Mouse (Mus musculus) embryo, embryonic 11 days (tissue): ENCODE data around the gene Bpifb6.

Source experiments
- DNase-seq: peaks from one replicate; pipeline ENCODE4 v3.0.0-alpha.2; 2015

The Bpifb6 gene

DNA sequence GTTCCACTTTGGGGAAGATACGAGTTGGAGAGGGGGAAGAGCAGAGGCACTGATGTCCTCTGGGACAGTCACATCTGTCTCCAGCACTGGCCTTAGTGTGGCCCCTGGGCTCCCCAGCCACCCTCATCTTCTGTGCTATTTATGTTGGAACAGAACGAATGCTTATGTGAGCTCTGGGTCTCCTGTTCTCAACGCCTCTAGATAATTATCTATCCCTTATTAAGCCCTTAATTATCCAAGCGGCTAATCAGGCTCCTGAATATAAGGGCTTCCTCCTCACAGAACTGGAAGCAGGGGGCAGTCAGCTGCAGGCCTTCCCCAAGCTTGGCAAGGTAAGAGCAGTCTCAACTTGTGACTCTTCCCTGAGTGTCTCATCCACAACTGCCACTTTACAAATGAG lies at the start of gene Bpifb6:
Gene Bpifb6, plus strand, starts transcription at position 301 of the 400 bp plus-strand sequence.
- DNase-seq = no peak

DNA sequence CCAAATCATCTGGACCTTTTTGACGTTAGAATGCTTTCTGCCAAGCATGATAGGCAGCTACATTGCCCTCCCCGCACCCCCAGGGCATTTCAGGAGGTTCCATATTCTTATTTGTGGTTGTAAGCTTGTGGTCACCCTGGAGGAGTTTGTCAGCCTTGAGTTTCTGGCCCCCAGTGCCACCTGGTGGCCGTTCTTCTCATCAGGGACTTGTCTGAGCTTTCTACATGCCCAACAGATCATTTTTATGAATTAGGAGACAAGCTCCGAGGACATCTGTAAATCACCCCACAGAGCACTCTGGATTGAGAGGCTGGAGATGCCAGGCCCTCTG lies 49.2 kb upstream of the Bpifb6 start:
- peak; percentile 56 for DNase-seq

DNA sequence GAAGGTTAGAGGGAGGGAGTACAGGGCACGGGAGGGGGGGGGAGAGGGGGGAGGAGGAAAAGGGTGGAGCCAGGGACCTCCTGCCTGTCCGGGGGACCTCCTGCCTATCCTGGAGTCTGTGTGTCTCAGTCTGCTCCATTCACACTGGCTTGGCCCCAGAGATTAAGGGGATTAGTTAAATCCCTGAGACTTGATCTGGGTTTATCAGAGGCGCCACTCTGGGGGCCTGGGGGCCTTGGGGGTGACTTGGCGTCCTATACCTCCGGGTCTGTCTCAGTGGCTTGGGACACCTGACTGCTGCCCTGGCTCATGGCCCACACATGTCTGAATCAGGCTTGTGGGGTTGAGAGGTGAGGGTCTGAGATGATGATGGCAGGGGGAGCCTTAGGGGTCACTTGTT lies 46.6 kb upstream of the Bpifb6 start:
- DNase-seq = no peak

DNA sequence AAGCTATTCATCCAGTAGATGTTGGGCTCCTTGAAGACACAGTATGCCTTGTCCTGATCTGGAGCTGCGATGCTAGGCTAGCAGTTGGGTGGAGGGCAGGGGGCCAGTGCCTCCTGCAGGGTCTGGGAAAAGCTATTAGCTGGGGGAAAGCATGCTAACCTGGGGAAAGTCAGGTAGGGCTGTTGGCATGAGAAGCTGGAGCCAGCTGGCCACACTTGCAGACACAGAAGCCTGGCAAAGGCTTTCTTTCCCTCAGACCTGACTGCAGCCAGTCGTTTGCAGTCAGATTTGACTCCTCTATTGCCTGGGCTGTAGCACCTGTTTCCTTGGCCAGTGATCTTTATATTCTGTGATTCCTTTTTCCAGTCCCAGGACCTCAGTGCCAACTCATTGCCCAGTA lies 40.6 kb upstream of the Bpifb6 start:
- DNase-seq = no peak

DNA sequence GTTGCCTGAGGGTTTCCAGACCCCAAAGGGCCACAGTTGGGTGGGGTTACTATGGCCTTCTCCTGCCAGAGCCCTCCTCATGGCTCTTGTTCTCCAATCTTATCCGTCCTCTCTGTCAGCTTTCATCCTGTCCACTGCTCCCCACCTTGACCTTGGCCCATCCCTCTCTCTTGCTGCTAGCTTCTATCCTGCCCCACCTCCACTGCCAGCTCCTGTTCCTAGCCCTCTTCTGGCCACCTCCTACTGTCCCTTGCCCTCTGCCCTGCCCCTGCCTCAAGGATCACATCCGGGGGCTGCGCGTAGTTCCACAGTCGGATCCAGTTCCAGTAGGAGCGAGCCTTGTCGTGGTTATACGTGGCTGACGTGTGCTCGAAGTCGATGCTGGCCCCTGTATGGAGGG lies 39.9 kb upstream of the Bpifb6 start:
- no peak for DNase-seq

DNA sequence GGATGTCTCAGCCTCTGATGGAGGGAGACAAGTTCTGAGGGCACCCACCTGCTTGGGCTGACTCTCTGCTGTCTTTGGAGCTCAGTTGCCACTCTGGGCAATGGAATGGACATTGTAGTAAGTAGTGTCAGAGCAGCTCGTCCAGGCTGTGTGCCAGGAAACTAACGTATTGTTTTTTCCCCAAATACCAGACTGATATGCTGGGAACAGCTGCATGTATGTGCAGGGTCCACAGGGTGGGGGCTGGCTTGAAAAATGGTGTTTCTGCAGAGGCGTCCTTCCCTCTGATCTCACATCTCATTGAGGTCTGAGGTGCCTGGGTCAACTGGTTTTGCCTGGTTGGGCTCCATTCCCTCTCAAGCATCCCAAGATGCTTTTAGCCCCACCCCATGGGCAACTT lies 39.5 kb upstream of the Bpifb6 start:
- no peak for DNase-seq

DNA sequence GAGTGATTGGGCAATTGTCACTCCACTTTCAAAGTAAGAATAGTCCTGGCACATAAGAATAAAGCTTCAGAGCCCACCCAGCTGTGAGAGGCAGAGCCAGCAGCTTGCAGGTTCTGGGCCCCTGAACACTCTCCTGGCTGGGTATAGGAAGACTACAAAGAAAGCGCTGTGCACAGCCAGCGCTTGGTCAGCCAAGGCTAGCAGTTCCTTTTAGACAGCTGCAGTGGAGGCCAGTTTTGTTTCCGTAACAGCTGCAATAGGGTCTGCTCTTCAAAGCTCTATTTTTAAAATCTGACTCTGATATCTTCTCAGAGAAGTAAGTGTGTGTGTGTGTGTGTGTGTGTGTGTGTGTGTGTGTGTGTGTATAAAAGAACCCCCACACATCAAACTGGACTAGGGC lies 38.2 kb upstream of the Bpifb6 start:
- no peak for DNase-seq

DNA sequence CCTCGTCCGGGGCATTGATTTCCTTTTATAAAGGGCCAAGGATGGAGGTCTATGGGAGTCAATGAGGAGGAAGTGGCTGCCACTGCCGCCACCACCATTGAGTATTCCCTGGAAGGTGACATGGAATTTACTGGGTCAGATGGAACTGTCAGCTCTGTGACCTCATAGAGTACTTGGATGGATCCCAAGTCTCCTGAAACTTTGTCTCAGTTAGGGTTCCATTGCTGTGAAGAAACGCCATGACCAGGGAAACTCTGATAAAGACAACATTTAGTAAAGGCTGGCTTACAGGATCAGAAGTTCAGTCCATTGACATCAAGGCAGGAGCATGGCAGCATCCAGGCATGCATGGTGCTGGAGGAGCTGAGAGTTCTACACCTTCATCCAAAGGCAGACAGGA lies 29.2 kb upstream of the Bpifb6 start, which contains the start of gene Sun5:
Gene Sun5, minus strand, starts transcription at position 101 of the 400 bp plus-strand sequence.
- DNase-seq = no peak

DNA sequence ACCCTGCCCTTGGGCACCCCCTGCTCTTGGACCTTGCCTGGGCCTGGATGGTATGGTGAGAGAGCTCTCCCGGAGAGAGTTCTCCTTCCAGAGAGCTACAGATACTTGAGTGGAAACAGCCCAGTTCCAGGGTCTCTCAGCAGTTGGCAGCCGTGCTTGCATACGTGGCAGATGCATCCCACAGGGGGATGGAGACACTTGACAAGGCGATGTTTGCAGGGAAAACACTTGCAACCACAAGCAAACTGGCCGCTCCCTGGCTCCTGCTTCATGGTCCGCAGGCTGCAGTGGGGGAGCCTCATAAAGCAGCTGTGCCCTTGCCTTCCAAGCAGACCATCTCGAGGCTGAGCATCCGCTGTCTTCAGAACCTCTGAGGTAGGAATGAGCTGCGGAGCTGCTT lies 25.4 kb upstream of the Bpifb6 start, which contains the start of gene Bpifb2:
Gene Bpifb2, plus strand, starts transcription at position 301 of the 400 bp plus-strand sequence.
- DNase-seq = no peak

DNA sequence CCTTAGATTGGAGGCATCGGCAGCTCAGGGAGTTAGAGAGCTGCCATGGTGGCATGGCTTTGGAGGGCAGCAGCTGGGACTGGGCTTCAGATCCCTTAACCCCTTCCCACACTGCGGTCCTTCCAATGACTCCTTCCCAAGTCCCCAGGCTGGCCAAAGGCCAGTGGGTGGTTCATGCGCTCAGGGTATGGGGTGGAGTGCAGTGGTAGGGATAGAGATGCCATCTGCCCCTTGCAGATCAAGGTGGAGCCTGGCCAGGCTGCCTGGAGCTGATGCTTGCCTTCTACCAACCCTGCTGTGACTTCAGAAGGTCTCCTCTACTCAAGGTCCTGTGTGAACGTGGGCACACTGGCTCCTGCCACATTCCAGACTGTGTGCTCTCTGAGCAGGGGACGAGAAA lies 1.1 kb upstream of the Bpifb6 start:
- DNase-seq = no peak

DNA sequence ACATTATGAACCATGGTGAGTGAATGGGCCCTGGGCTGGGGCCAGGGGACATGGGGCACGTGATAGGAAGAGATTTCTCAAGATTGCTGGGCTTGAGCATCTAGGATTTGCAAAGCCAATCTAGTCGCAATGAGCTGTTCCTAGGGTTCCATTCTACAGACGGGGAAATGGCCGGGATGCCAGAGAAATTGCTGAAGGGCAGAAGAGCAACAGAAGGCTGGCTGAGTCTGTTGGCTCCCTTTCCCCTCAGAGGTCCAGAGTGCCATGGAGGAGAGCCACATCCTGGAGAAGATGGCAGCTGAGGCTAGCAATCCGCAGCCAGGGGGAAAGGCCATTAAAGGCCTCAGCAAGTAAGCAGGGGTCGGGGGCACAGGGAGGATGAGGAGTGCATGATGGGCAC lies 2.5 kb downstream of the Bpifb6 start:
- DNase-seq = no peak

DNA sequence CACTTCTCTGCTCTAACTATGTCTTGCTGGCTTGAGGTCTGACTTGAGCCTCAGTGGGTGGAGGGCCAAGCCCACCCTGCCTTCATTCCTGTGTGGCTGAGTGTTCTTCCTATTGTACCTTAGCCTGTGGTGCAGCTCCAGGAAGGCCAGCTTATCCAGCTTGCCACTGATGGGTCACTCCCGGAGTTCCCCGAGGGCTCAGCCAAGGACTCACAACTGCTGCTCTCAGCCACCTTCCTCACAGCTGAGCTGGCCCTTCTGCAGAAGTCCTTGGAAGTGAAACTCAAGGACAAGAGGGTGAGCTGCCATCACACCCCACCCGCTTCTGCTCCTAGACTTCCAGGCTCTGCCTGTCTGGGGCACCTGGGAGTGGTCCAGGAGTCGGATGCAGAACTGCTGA lies 6.4 kb downstream of the Bpifb6 start:
- DNase-seq = no peak

DNA sequence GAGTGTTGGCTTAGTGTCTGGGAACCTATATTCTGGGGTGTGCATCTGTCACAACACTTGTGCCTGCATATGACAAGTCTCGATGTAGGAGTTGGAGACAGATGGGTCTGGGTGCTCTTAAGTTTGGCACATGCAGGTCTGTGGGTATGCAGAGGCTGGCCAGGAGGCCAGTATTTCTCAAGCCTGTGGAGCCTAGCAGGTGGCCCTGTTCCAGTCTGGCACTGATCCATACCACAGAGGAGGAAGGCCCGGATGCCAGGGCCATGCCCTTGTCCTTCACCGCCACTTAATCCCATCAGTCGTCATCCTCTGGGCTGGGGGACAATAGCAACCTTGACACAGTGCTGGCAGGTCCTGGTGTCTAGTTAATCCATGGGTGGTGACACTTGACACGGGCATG lies 14.0 kb downstream of the Bpifb6 start:
- no peak for DNase-seq

DNA sequence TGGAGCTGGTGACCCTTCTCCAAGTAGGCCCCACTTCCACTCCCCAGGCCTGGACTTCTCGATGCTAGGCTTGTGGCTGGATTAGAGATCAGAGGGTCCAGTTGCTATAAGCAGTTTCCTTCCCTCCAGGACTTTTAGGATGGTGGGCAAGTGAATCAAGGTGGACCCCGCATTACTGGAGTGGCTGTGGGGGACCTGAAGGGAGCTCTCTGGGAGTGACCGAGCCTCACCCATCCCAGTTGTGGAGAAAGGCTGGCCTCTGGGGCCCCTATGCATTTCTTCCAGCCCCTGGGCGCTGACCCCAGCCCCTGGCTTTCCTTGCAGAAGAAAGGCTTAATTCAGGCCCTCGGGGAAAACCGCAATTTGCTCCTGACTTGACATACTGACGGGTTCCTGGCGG lies 17.7 kb downstream of the Bpifb6 start, which contains the start of gene Bpifb3:
Gene Bpifb3, plus strand, starts transcription at position 301 of the 400 bp plus-strand sequence.
- DNase-seq = no peak

DNA sequence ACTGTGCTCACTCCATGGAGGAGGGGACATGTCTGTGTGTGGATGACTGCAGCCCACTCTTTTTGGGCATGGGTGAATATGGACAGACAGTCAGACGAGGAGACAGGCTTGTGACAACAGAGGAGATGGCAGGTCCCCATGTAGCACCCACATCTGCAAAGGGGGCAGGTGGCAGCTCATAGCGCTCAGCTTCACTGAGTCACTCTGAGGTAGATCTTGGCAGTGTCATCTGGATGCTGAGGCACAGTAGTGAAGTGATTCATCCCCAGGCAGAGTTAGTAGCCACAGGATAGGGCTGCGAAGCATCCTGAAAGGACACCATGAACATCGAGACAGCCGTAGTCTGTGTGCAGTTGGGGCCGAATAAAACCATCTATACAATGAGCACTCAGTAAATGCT lies 21.1 kb downstream of the Bpifb6 start:
- DNase-seq = no peak

DNA sequence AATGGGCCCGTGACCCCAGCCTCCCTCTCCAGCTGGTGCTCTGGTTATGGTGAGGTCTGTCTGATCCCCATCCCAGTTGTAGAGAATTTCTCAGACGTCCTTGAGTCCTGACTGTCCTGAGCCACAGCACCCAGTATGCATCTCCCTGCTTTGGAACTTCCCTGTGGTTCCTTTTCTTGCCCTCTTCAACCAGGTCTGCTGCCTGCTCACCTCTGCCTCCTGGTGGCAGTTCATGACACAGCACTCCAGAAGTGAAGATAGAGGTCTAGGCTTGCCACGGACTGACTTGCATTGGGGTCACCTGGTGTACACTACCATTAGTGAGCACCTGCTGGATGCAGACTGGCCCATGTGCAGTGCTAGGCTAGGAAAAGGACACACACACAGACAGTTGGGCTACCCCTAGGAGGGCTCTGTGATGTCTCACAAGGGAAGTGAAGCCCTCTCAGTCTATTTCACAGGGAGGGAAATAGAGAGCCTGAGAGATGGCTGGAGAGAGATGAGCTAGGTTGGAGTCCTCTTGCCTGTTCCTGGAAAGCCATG lies 29.8 kb downstream of the Bpifb6 start:
- peak; percentile 66 for DNase-seq

DNA sequence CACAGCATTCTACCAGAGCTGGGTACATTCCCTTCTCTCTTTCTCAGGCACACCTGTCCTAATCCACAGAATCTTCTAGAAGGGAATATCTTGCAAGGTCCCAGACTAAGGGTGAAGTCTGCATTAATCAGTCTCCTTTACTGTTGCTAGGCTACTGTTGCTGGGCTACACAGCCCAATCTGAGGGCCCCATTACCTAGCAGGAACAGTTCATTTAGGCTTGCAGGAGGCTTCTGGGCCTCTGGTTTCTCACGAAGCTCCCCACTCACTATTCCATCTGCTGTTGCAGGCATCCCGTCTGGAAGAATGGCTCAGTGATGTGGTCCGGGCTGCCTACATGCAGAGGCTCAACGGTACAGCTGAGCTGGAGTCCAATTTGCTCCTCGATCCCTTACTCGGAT lies 30.9 kb downstream of the Bpifb6 start:
- DNase-seq = no peak

DNA sequence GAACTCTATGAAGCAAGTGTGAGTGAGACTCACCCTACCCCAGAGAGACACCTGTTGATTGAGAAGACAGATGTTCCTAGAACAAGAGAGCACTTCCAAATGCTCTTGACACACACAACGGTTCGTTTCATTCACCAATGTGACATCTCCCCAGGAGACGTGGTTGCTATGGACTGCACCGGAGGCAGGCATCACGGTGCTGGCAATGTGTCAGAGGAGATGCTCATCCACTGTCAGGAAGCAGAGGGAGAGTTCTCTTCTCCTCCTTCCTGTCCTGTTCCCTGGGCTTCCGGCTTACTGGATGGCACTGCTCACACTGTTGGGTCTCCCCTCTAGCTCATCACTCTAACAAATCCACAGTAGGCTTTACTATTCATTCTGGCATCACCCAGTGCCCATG lies 33.1 kb downstream of the Bpifb6 start:
- no peak for DNase-seq

DNA sequence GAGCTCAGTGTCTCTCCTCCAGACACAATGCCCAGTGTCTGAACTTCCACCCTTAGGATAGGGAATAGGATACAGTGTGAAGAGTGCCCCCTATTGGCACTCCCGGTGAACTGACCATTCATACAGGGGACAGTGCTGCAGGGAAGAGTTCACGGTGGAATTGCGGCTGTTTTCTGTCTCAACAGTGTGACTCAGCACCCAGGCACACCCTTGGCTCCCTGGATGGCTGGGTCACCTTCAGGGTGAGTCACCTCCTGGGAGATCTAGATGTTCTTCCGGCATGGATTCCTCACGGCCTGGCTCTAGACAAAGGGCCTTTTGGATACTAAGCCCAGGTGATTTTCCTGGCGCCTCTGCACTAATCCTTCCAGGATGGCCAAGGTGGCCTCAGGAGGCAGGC lies 35.2 kb downstream of the Bpifb6 start:
- no peak for DNase-seq

DNA sequence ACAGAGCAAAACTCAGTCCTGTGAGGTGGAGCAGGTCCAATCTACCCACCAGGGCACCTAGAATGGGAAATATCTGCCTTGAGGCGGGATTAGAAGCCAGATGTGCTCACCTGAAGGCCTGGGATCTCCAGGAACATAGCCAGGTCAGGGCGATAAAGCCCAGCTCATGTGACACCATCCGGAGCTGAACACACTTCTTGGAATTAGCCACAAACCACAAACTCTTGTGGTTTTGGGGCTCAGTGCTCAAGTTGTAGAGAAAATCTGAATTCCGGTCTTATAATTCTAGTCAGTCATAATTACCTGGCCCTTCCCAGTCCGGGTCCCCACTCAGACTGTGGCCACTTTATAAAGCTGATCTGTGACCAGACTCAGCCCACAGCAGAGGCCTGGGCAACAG lies 37.7 kb downstream of the Bpifb6 start, which contains the start of gene Bpifb4:
Gene Bpifb4, plus strand, starts transcription at position 370 of the 400 bp plus-strand sequence.
- DNase-seq = no peak

DNA sequence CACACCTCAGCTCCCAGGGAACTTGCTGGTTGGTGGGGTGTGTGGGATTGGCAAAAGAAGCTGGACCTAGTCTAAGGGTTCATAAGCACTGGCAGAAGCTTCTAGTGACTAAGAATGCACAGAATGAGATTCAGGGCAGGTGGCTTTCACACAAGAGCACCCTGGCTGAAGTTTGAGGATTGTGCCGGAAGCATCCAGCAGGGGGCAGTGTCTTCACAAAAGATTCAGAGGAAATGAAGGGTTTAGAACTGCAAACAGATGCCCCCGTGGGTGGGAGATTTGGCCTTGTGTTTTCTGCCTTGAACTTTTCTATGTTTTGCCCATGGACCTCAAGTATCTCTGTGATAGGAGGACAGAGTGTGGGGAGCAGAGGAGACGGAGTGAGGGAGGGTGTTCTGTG lies 43.3 kb downstream of the Bpifb6 start:
- DNase-seq = peak; percentile 55

DNA sequence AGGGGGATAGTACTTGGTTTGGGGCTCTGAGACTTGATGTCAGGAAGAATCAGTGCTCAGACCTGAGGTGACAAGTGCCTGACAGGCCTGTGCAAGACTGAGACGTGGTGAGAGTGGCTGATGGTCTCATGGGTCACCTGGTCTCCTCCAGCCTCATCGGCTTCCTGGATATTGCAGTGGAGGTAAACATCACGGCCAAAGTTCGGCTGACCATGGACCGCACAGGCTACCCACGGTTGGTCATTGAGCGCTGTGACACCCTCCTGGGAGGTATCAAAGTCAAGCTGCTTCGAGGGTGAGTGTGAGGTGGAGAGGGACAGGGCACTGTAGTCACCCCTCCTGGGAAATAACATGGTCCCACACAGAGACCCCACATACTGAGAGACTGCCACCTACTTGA lies 44.4 kb downstream of the Bpifb6 start:
- no peak for DNase-seq

DNA sequence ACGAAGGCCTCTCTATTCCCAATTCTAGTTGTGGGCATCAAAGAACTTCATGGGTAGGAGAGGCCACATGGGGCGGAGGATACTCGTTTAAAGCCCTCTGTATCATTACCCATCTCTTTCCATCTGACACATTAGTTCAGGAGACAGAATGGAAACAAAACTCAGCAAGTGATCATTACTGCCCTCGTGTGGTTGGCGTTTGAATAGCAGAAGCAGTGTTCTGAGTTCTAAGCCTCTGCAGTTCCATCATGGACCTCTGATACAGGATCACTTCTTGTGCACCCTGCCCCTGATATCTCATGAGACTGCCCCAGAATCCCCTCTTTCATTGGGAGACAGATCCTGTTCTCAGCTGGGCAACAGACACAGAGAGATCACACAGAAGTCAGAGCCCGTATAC lies 52.7 kb downstream of the Bpifb6 start:
- DNase-seq = peak; percentile 61

DNA sequence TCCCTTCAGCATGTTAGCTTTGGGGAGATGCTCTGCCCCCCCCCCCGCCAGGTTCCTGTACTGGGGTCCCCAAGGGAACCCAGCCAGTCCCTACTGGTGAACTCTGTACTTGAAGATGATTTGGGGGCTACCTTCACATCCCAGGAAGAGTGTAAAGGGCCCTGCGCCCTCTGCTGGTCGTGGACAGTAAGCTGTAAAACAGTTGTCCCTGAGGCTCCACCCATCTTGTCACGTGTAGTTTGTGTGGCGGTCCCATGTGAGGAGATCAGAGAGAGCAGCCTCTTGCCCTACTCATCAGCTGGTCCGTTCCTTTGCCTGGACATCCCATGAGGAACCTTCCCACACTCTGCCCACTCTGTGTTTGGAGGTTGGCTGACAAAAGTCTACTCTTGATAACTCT lies 53.6 kb downstream of the Bpifb6 start:
- peak; percentile 85 for DNase-seq
